Mouse (Mus musculus) MN1 (cell line): Measurements from ENCODE around the gene Itgb3bp.

ENCODE experiments used
- DNase-seq: peaks from one replicate; pipeline ENCODE4 v3.0.0-alpha.2; 2016; ENCODE audit warnings: low spot score

Gene Itgb3bp

GRCm38 (mm10) chr4:99724331-99724730 is 205.3 kb downstream of the Itgb3bp start:
- no peak for DNase-seq

DNA sequence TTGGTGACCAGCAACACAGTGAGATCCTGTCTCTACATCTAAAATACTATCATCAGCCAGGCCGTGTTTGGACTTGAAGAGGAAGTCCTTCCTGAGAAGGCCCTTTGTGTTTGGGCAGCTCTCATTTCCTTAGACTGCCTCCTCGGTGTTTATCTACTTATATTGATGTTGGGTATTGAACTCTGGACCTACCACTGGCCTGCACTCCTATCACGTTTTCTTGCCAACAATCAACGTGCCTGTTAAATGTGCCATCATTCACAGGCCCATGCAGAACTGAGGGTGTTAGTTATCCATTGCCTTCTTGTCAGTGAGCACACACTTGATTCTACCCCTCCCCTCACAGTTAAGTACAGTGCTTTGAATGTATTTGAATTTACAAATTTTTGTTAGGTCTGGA is 211.7 kb downstream of the Itgb3bp start:
- DNase-seq: no peak

GRCm38 (mm10) chr4:99715783-99716416 is 213.7 kb downstream of the Itgb3bp start:
- DNase-seq: no peak
